8 mouse cellular contexts compared by ENCODE assay signal in genomic region chr11:99148896-99149703, GRCm38 (mm10). TPM values are rescaled to one million over a fixed set of nuclear protein-coding genes. Genes with fewer than 3 reads are reported as not detected.
DNase-seq lines count a peak whose midpoint lies in the region; ATAC-seq lines count a peak whose summit lies in the region.

No protein-coding gene starts in this region.

- no peak overlapping the region for H3K4me3 ChIP-seq in lung, embryonic 15.5 days
- no peak overlapping the region for H3K4me3 ChIP-seq in embryonic facial prominence, embryonic 11.5 days (ENCODE audit: low read depth, low read length)
- H3K4me3 ChIP-seq in hindbrain, embryonic 13.5 days, result no peak overlapping the region
- H3K4me3 ChIP-seq in neural tube, embryonic 12.5 days, result no peak overlapping the region

- peaks cover 50% of the 10 kb centered on the region for H3K4me1 ChIP-seq in lung, embryonic 15.5 days
- peaks cover 16% of the 10 kb centered on the region for H3K4me1 ChIP-seq in embryonic facial prominence, embryonic 11.5 days (ENCODE audit: control insufficient read depth, insufficient read depth, low read length)
- peaks cover 33% of the 10 kb centered on the region for H3K4me1 ChIP-seq in hindbrain, embryonic 13.5 days (replicated peaks)
- H3K4me1 ChIP-seq in neural tube, embryonic 12.5 days, result peaks cover 32% of the 10 kb centered on the region

- DNase-seq in lung, postnatal 10 days, result no peak
- peak; percentile 62 for DNase-seq in embryonic facial prominence, embryonic 11.5 days (ENCODE audit: low spot score)
- DNase-seq in adrenal gland, adult 8-10 months, result no peak
- DNase-seq in left cerebral cortex, adult 8-10 months (ENCODE audit: low spot score in 2 of 2), result no peak
- DNase-seq in layer of hippocampus, adult 11-12 months (ENCODE audit: low spot score), result no peak

- no peak for ATAC-seq in lung, embryonic 15.5 days (ENCODE audit: borderline replicate concordance, extremely low read depth, low FRiP score, low TSS enrichment)
- ATAC-seq in embryonic facial prominence, embryonic 11.5 days (replicated peaks; ENCODE audit: insufficient number of reproducible peaks, low FRiP score, low TSS enrichment, low read depth), result no peak; the same call in 1 of the 2 replicates
- peak; percentile 59; the same call in 1 of the 2 replicates for ATAC-seq in hindbrain, embryonic 13.5 days (ENCODE audit: low FRiP score)
- ATAC-seq in neural tube, embryonic 12.5 days (ENCODE audit: low FRiP score, low read depth), result peak; percentile 42; the same call in 1 of the 2 replicates

- peak overlapping the region; percentile 27; the same call in 1 of the 2 replicates for H3K4me2 ChIP-seq in lung, embryonic 15.5 days
- 0 out of 2 replicates have a peak overlapping the region, but pooled peaks have one; percentile 11 for H3K4me2 ChIP-seq in embryonic facial prominence, embryonic 11.5 days (ENCODE audit: low read depth, low read length)
- no peak overlapping the region for H3K4me2 ChIP-seq in hindbrain, embryonic 13.5 days
- H3K4me2 ChIP-seq in neural tube, embryonic 12.5 days (replicated peaks), result peak overlapping the region; percentile 18

- peaks cover 5% of the 10 kb centered on the region; the same call in 1 of the 2 replicates for H3K27me3 ChIP-seq in lung, embryonic 15.5 days
- no peaks in the 10 kb centered on the region for H3K27me3 ChIP-seq in embryonic facial prominence, embryonic 11.5 days (ENCODE audit: control insufficient read depth, insufficient read depth, low read length)
- peaks cover 6% of the 10 kb centered on the region; the same call in 1 of the 2 replicates for H3K27me3 ChIP-seq in hindbrain, embryonic 13.5 days
- H3K27me3 ChIP-seq in neural tube, embryonic 12.5 days (replicated peaks), result no peaks in the 10 kb centered on the region

- peak overlapping the region; percentile 90 for H3K27ac ChIP-seq in lung, embryonic 15.5 days
- peak overlapping the region; percentile 97 for H3K27ac ChIP-seq in embryonic facial prominence, embryonic 11.5 days (replicated peaks; ENCODE audit: low read depth, low read length)
- H3K27ac ChIP-seq in hindbrain, embryonic 13.5 days, result no peak overlapping the region
- H3K27ac ChIP-seq in neural tube, embryonic 12.5 days, result no peak overlapping the region

- 11% methylated on average over 16 of the region's 16 CpGs for WGBS in lung, embryonic 15.5 days
- WGBS in embryonic facial prominence, embryonic 11.5 days, result 14% methylated on average over 16 of the region's 16 CpGs
- 24% methylated on average over 16 of the region's 16 CpGs for WGBS in hindbrain, embryonic 13.5 days
- 21% methylated on average over 16 of the region's 16 CpGs for WGBS in neural tube, embryonic 12.5 days

- no peak overlapping the region for H3K9ac ChIP-seq in lung, embryonic 15.5 days
- H3K9ac ChIP-seq in embryonic facial prominence, embryonic 11.5 days (replicated peaks; ENCODE audit: low read length), result no peak overlapping the region; the same call in none of the 2 replicates
- 0 out of 2 replicates have a peak overlapping the region, but pooled peaks have one; percentile 24 for H3K9ac ChIP-seq in hindbrain, embryonic 13.5 days
- H3K9ac ChIP-seq in neural tube, embryonic 12.5 days, result 0 out of 2 replicates have a peak overlapping the region, but pooled peaks have one; percentile 29

- no peaks in the 10 kb centered on the region for H3K9me3 ChIP-seq in lung, embryonic 15.5 days
- no peaks in the 10 kb centered on the region for H3K9me3 ChIP-seq in embryonic facial prominence, embryonic 11.5 days (replicated peaks; ENCODE audit: control insufficient read depth, low read length)
- H3K9me3 ChIP-seq in hindbrain, embryonic 13.5 days, result no peaks in the 10 kb centered on the region
- no peaks in the 10 kb centered on the region for H3K9me3 ChIP-seq in neural tube, embryonic 12.5 days

- no peaks in the 10 kb centered on the region for H3K36me3 ChIP-seq in lung, embryonic 15.5 days
- H3K36me3 ChIP-seq in embryonic facial prominence, embryonic 11.5 days (replicated peaks; ENCODE audit: control insufficient read depth, insufficient read depth, low read depth, low read length), result no peaks in the 10 kb centered on the region
- no peaks in the 10 kb centered on the region for H3K36me3 ChIP-seq in hindbrain, embryonic 13.5 days
- H3K36me3 ChIP-seq in neural tube, embryonic 12.5 days, result no peaks in the 10 kb centered on the region

RNA-seq across cellular contexts. Expression of gene Ccr7, which starts 5.8 kb away (rescaled TPM):
- polyA plus RNA-seq in lung, embryonic 15.5 days (2015; fragmentation: Nextera tagmentation; extraction: Ambion mirVana), result 0.13 and 0.29 TPM in 2 replicates
- 0.31 and 0.60 TPM in 2 replicates for polyA plus RNA-seq in embryonic facial prominence, embryonic 11.5 days (2014; fragmentation: Nextera tagmentation; extraction: Ambion mirVana)
- polyA plus RNA-seq in hindbrain, embryonic 13.5 days (2015; fragmentation: Nextera tagmentation; extraction: Ambion mirVana), result not detected in 2 replicates
- polyA plus RNA-seq in neural tube, embryonic 12.5 days (2016; fragmentation: Nextera tagmentation; extraction: Ambion mirVana), result 0.19 and 0.23 TPM in 2 replicates
- under 1 TPM; 0.12 to 0.24 (median 0.16) TPM for total RNA-seq in adrenal gland, adult 8-10 months (2022)
- under 1 TPM in 2 of 4 experiments, not detected in 2; 0.16 to 0.23 TPM for total RNA-seq in left cerebral cortex, adult 8-10 months (2022)

RNA-seq across cellular contexts. Expression of gene Tns4, which starts 60.0 kb away (rescaled TPM):
- 0.21 and 0.42 TPM in 2 replicates for polyA plus RNA-seq in lung, embryonic 15.5 days (2015; fragmentation: Nextera tagmentation; extraction: Ambion mirVana)
- 0.22 and 0.86 TPM in 2 replicates for polyA plus RNA-seq in embryonic facial prominence, embryonic 11.5 days (2014; fragmentation: Nextera tagmentation; extraction: Ambion mirVana)
- 0.17 and 0.19 TPM in 2 replicates for polyA plus RNA-seq in hindbrain, embryonic 13.5 days (2015; fragmentation: Nextera tagmentation; extraction: Ambion mirVana)
- 0.22 and 0.41 TPM in 2 replicates for polyA plus RNA-seq in neural tube, embryonic 12.5 days (2016; fragmentation: Nextera tagmentation; extraction: Ambion mirVana)
- total RNA-seq in adrenal gland, adult 8-10 months (2022), result 1 to 10 TPM in 1 of 4 experiments, under 1 TPM in 3; 0.28 to 1.3 (median 0.31) TPM
- total RNA-seq in left cerebral cortex, adult 8-10 months (2022), result under 1 TPM; 0.22 to 0.72 (median 0.44) TPM

Comparison
In these comparisons a context has a peak if more than half of its experiments do, and no peak if none do; other contexts are left out.
1. ATAC-seq: peak in hindbrain, embryonic 13.5 days (single experiment) and neural tube, embryonic 12.5 days (single experiment); none in lung, embryonic 15.5 days (single experiment) and embryonic facial prominence, embryonic 11.5 days (single experiment).
2. H3K27ac ChIP-seq: peak in lung, embryonic 15.5 days (single experiment) and embryonic facial prominence, embryonic 11.5 days (single experiment); none in hindbrain, embryonic 13.5 days (single experiment) and neural tube, embryonic 12.5 days (single experiment).
3. H3K9ac ChIP-seq: peak in hindbrain, embryonic 13.5 days (single experiment) and neural tube, embryonic 12.5 days (single experiment); none in lung, embryonic 15.5 days (single experiment) and embryonic facial prominence, embryonic 11.5 days (single experiment).